Mouse (Mus musculus): ENCODE results near the gene Slc44a1. TPM values are rescaled to one million over a fixed set of nuclear protein-coding genes. Genes with fewer than 3 reads are reported as not detected.

Gene Slc44a1
- polyA plus RNA-seq, 1 experiment from 2014 or later: 16.2 TPM

DNA sequence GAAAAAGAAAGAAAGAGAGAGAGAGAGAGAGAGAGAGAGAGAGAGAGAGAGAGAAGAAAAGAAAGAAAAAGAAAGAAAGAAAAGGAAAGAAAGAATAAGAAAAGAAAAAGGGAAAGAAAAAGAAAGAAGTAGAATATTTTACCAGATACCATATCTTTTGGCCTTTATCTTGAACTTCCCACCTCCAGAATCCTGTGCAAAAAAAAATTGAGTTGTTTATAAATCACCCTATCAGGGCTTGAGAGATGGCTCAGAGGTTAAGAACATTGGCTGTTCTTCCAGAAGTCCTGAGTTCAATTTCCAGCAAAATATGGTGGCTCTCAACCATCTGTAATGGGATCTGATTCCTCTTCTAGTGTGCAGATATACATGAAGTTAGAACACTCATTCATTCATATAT lies 33.3 kb upstream of the Slc44a1 start:
- DNase-seq (ENCODE audit: low spot score) (no peak), ATAC-seq (replicated peaks; ENCODE audit: low FRiP score) (no peak)
- Histone ChIP-seq H3K4me2 (ENCODE audit: low read depth, low read length, severe bottlenecking) (no peak overlapping the region), H3K9ac (ENCODE audit: low read length) (no peak overlapping the region), H3K27me3 (ENCODE audit: control insufficient read depth, insufficient read depth, low read length) (no peaks in the 10 kb centered on the region), H3K27ac (ENCODE audit: low read depth, low read length) (no peak overlapping the region), H3K36me3 (ENCODE audit: control insufficient read depth, insufficient read depth, low read length) (no peaks in the 10 kb centered on the region), H3K4me3 (ENCODE audit: low read depth, low read length) (no peak overlapping the region), H3K4me1 (replicated peaks; ENCODE audit: control insufficient read depth, insufficient read depth, low read length) (no peaks in the 10 kb centered on the region), H3K9me3 (ENCODE audit: control insufficient read depth, low read length) (no peaks in the 10 kb centered on the region)

DNA sequence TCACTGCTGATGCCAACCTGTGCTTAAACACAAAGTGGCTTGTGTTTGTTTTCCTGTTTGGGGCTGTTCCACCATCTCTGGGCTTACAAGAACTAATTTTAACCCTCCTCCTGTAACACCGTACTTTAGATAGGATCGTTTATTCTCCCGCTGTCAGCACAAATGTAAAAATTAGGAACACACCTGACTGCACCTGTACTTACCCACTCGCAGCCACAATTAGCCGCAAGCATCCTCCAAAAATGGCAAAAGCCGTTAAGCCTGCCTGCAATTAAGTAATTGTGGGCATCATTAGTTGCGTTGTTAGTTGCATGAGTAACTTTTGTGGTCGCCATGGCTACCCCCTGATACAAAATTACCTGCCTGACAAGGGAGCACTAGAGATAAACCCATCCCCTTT lies 31.4 kb upstream of the Slc44a1 start:
- H3K9ac ChIP-seq (ENCODE audit: low read length): no peak overlapping the region
- WGBS: 76% methylated on average over 8 of the region's 8 CpGs
- no peaks in the 10 kb centered on the region for H3K9me3 ChIP-seq (ENCODE audit: control insufficient read depth, low read length)
- H3K27ac ChIP-seq (ENCODE audit: low read depth, low read length): no peak overlapping the region
- H3K4me2 ChIP-seq (ENCODE audit: low read depth, low read length, severe bottlenecking): no peak overlapping the region
- no peaks in the 10 kb centered on the region for H3K36me3 ChIP-seq (ENCODE audit: control insufficient read depth, insufficient read depth, low read length)
- H3K4me1 ChIP-seq (replicated peaks; ENCODE audit: control insufficient read depth, insufficient read depth, low read length): no peaks in the 10 kb centered on the region
- DNase-seq (ENCODE audit: low spot score): no peak
- ATAC-seq (replicated peaks; ENCODE audit: low FRiP score): no peak
- no peaks in the 10 kb centered on the region for H3K27me3 ChIP-seq (ENCODE audit: control insufficient read depth, insufficient read depth, low read length)
- no peak overlapping the region for H3K4me3 ChIP-seq (ENCODE audit: low read depth, low read length)

DNA sequence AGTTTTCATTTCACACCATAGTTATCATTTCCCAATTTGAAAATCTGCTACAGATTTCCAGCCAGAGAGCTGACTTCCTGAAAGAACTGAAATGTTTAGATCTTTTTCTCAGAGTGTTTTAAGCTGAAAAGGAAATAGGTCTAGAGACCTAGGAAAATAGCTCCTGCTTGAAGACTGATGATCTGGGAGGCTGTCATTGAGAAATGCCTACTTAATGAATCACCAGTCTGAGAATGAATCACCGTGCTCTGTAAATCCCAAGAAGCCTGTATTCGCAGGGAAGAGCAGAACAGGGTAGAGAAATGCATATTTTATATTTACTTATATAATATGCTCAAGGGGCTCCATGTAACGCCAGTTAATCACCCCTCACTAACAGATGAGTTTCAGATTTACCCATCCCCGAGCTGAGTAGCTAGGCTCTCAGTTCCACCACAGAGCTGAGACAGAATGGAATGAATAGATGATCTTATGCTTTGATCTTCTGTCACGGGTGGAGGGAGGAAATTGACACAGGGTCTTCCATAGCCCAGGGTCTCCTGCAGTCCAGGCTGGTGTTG lies 30.6 kb upstream of the Slc44a1 start:
- no peaks in the 10 kb centered on the region for H3K27me3 ChIP-seq (ENCODE audit: control insufficient read depth, insufficient read depth, low read length)
- H3K4me1 ChIP-seq (replicated peaks; ENCODE audit: control insufficient read depth, insufficient read depth, low read length): no peaks in the 10 kb centered on the region
- H3K4me2 ChIP-seq (ENCODE audit: low read depth, low read length, severe bottlenecking): no peak overlapping the region
- no peak overlapping the region for H3K9ac ChIP-seq (ENCODE audit: low read length)
- H3K27ac ChIP-seq (ENCODE audit: low read depth, low read length): no peak overlapping the region
- no peak overlapping the region for H3K4me3 ChIP-seq (ENCODE audit: low read depth, low read length)
- WGBS: 48% methylated on average over 5 of the region's 5 CpGs
- no peaks in the 10 kb centered on the region for H3K36me3 ChIP-seq (ENCODE audit: control insufficient read depth, insufficient read depth, low read length)
- H3K9me3 ChIP-seq (ENCODE audit: control insufficient read depth, low read length): no peaks in the 10 kb centered on the region
- ATAC-seq (replicated peaks; ENCODE audit: low FRiP score): no peak
- DNase-seq (ENCODE audit: low spot score): no peak

DNA sequence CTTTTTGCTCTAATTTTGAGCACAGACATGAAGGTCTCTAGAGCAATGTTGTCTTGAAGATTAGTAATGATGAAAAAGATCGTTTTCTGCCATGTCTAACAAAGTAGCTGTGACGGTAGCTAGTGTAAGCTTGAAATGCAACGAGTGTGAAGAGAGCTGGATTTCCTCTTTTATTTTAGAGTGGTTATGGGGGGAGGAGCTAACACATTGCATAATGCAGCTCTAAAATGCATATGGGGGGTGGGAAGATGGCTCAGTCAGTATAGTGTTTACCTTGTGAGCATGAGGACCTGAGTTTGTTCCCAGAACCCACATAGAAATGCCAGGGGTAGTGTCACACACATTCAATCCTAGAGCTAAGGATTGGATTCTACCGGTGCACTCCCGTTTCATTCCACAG lies 29.5 kb upstream of the Slc44a1 start:
- DNase-seq (ENCODE audit: low spot score) (no peak), ATAC-seq (replicated peaks; ENCODE audit: low FRiP score) (no peak)
- Histone ChIP-seq H3K9ac (ENCODE audit: low read length) (no peak overlapping the region), H3K27me3 (ENCODE audit: control insufficient read depth, insufficient read depth, low read length) (no peaks in the 10 kb centered on the region), H3K4me1 (replicated peaks; ENCODE audit: control insufficient read depth, insufficient read depth, low read length) (no peaks in the 10 kb centered on the region), H3K36me3 (ENCODE audit: control insufficient read depth, insufficient read depth, low read length) (no peaks in the 10 kb centered on the region), H3K4me2 (ENCODE audit: low read depth, low read length, severe bottlenecking) (no peak overlapping the region), H3K27ac (ENCODE audit: low read depth, low read length) (no peak overlapping the region), H3K4me3 (ENCODE audit: low read depth, low read length) (no peak overlapping the region), H3K9me3 (ENCODE audit: control insufficient read depth, low read length) (no peaks in the 10 kb centered on the region)
- 85% methylated on average over 5 of the region's 5 CpGs for WGBS

DNA sequence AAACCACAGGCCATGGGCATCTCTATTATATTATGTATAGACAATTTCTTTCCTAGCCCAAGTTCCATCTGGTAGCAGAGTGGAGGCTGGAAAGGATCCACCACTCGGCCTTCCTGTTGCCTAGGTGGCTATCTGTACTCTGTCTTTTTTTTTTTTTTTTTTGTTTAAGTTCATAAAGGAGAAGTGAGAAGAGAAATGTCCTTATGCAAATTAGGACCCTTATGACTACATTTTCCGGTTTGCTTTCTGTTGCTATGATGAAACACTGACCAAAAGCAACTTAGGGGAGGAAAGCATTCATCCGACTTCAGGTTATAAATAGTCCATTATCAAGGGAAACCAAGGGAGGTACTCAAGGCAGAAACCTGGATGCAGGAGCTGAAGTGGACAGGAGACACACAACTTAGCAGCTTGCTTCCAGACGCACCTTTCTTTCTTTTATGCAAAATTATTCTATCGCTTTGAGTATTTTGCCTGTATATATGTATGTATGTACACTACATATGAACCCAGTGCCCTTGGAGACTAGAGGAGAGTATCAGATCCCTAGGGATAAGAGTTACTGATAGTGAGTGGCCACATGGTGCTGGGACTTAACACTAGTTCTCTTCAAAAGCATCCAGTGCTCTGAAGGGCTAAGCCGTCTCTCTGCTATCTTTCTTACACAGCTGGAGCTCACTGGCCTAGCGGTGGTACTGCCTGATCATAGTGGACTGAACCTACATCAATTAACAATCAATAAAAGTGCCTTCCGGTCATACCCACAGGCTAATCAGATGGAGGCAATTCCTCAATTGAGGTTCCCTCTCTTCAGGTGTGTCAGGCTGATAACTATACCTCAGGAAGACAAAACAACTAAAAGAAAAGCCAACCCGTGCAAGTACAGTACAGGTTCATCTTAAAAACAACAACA lies 28.0 kb upstream of the Slc44a1 start:
- WGBS: 80% methylated on average over 9 of the region's 9 CpGs
- Histone ChIP-seq H3K27me3 (ENCODE audit: control insufficient read depth, insufficient read depth, low read length) (no peaks in the 10 kb centered on the region), H3K4me3 (ENCODE audit: low read depth, low read length) (no peak overlapping the region), H3K9me3 (ENCODE audit: control insufficient read depth, low read length) (no peaks in the 10 kb centered on the region), H3K27ac (ENCODE audit: low read depth, low read length) (no peak overlapping the region), H3K4me2 (ENCODE audit: low read depth, low read length, severe bottlenecking) (no peak overlapping the region), H3K4me1 (replicated peaks; ENCODE audit: control insufficient read depth, insufficient read depth, low read length) (no peaks in the 10 kb centered on the region), H3K9ac (ENCODE audit: low read length) (no peak overlapping the region), H3K36me3 (ENCODE audit: control insufficient read depth, insufficient read depth, low read length) (no peaks in the 10 kb centered on the region)
- DNase-seq (ENCODE audit: low spot score) (no peak), ATAC-seq (replicated peaks; ENCODE audit: low FRiP score) (no peak)

DNA sequence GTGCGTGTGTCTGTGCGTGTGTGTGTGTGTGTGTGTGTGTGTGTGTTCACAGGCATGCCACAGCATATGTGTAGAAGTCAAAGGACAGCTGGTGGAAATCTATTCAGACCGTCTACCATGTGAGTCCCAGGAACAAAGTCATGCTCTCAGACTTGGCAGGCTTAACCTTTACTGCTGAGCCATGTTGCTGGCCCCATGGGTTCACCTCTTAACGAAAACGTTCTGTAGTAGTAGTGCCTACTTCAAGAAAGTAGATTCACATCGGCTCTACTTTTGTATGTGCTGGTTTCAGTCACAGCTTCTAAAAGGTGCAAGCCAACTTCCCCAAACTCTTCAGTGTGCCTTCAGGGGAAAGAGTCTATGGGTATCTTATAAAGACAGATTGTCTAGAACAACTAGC lies 27.2 kb upstream of the Slc44a1 start:
- no peaks in the 10 kb centered on the region for H3K36me3 ChIP-seq (ENCODE audit: control insufficient read depth, insufficient read depth, low read length)
- H3K4me3 ChIP-seq (ENCODE audit: low read depth, low read length): no peak overlapping the region
- H3K4me2 ChIP-seq (ENCODE audit: low read depth, low read length, severe bottlenecking): no peak overlapping the region
- DNase-seq (ENCODE audit: low spot score): no peak
- H3K9ac ChIP-seq (ENCODE audit: low read length): no peak overlapping the region
- WGBS: 88% methylated on average over 6 of the region's 6 CpGs
- H3K27ac ChIP-seq (ENCODE audit: low read depth, low read length): no peak overlapping the region
- no peaks in the 10 kb centered on the region for H3K9me3 ChIP-seq (ENCODE audit: control insufficient read depth, low read length)
- no peak for ATAC-seq (replicated peaks; ENCODE audit: low FRiP score)
- no peaks in the 10 kb centered on the region for H3K27me3 ChIP-seq (ENCODE audit: control insufficient read depth, insufficient read depth, low read length)
- H3K4me1 ChIP-seq (replicated peaks; ENCODE audit: control insufficient read depth, insufficient read depth, low read length): no peaks in the 10 kb centered on the region

DNA sequence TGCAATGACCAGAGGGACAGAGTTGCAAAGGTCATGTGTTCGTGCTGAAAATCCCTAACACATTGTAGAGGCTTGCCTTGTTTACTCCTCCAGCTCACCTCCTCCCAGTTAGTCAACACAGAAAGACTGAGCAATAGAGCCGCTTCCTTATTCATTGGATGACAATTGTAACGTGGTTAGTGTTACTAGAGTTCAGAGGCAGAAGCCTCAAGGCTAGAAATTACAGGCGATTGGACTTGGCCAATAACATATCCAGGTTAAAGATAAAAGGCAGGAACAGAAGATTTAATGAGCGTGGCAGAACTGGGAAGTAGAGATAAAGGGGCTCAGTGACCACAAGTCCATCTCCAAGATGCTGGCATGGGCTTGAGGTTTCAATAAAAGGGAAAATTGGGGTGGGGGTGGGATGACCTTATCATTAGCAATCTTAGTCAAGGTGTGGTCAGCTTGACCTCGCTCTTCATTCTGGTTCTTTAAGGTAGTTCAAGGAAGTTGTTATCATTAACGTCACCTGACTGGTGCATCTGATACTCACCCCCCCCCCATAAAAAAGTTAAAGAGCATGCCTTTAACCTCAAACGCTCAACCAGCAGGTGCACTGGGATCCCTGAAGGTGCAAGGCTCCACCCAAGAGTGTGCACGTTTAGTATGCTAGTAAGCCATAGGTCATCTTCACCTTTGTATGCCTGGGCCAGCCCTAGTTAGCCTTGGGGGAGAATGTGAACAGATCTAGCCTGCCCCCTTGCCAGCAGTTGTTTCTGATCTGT lies 26.0 kb upstream of the Slc44a1 start:
- Histone ChIP-seq H3K9ac (ENCODE audit: low read length) (no peak overlapping the region), H3K4me3 (ENCODE audit: low read depth, low read length) (no peak overlapping the region)
- WGBS: 81% methylated on average over 9 of the region's 9 CpGs

DNA sequence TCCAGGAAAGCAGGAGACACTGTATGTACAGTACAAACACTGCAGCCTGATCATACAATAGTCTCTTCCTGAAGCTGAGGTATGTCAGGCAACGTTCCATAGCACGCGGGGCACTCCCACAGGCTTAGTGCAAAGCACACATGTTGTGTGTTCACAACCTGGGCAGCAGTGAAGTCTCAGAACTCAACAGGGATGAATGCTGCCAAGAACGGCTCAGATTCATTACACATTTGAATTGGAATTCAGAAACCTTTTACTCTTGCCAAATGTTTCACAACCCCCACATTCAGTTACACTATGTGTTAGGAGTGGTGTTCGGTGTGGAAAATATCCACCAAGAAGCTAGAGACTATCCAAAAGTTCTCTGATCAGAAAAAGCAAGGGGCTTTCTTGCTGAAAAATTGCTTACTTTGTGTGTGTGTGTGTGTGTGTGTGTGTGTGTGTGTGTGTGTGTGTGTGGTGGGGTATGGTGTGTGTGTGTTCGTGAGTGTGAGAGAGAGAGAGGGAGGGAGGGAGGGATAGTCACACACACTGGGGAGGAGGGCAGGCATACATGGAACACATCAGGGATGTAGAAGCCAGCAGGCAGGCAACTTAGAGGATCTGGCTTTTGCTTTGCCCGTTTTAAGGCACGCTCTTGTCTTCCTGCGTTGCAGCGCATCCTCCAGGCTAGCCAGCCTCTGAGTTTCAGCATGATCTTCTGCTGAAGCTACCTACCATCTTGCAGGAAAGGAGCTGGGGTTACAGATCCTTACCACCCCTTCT lies 24.2 kb upstream of the Slc44a1 start:
- WGBS: 91% methylated on average over 9 of the region's 10 CpGs
- H3K4me2 ChIP-seq (ENCODE audit: low read depth, low read length, severe bottlenecking): no peak overlapping the region
- H3K27me3 ChIP-seq (ENCODE audit: control insufficient read depth, insufficient read depth, low read length): no peaks in the 10 kb centered on the region
- no peaks in the 10 kb centered on the region for H3K36me3 ChIP-seq (ENCODE audit: control insufficient read depth, insufficient read depth, low read length)
- DNase-seq (ENCODE audit: low spot score): no peak
- no peak overlapping the region for H3K4me3 ChIP-seq (ENCODE audit: low read depth, low read length)
- no peak for ATAC-seq (replicated peaks; ENCODE audit: low FRiP score)
- no peak overlapping the region for H3K9ac ChIP-seq (ENCODE audit: low read length)
- no peaks in the 10 kb centered on the region for H3K4me1 ChIP-seq (replicated peaks; ENCODE audit: control insufficient read depth, insufficient read depth, low read length)
- H3K9me3 ChIP-seq (ENCODE audit: control insufficient read depth, low read length): no peaks in the 10 kb centered on the region
- H3K27ac ChIP-seq (ENCODE audit: low read depth, low read length): no peak overlapping the region

More for the DNA sequence above, 26.0 kb upstream of the Slc44a1 start:
- Histone ChIP-seq H3K4me1 (replicated peaks; ENCODE audit: control insufficient read depth, insufficient read depth, low read length) (no peaks in the 10 kb centered on the region), H3K27me3 (ENCODE audit: control insufficient read depth, insufficient read depth, low read length) (no peaks in the 10 kb centered on the region), H3K27ac (ENCODE audit: low read depth, low read length) (no peak overlapping the region), H3K9me3 (ENCODE audit: control insufficient read depth, low read length) (no peaks in the 10 kb centered on the region), H3K36me3 (ENCODE audit: control insufficient read depth, insufficient read depth, low read length) (no peaks in the 10 kb centered on the region), H3K4me2 (ENCODE audit: low read depth, low read length, severe bottlenecking) (no peak overlapping the region)
- DNase-seq (ENCODE audit: low spot score) (no peak), ATAC-seq (replicated peaks; ENCODE audit: low FRiP score) (no peak)

Data from forebrain, embryonic 11.5 days (tissue).